Mouse (Mus musculus) hindbrain, embryonic 16.5 days (tissue): ENCODE results near the gene Piwil4. TPM values are rescaled to one million over a fixed set of nuclear protein-coding genes. Genes with fewer than 3 reads are reported as not detected.

Experiments used
- ATAC-seq: fragments of 200-750 bp; cut with Nextera tagmentation; 2 replicates; pipeline ENCODE4 v1.8.0; 2017; ENCODE audit warnings: moderate TSS enrichment, moderate library complexity
- H3K27ac ChIP-seq: fragments of 300-500 bp; sonication (generic); 2 replicates; pipeline ENCODE4 v1.5.1; 2014; ENCODE audit warnings: low read depth, mild to moderate bottlenecking, control low read depth, low read length, moderate library complexity
- H3K27me3 ChIP-seq: fragments of 300-500 bp; sonication (generic); replicated peaks from 2 replicates; pipeline ENCODE4 v1.6.1; 2014; ENCODE audit warnings: low read length; ENCODE audit not compliant: control insufficient read depth, insufficient read depth
- H3K36me3 ChIP-seq: fragments of 300-500 bp; sonication (generic); 2 replicates; pipeline ENCODE4 v1.6.1; 2014; ENCODE audit warnings: mild to moderate bottlenecking, low read length, moderate library complexity, mixed read lengths; ENCODE audit not compliant: control insufficient read depth, insufficient read depth
- H3K4me1 ChIP-seq: fragments of 300-500 bp; sonication (generic); 2 replicates; pipeline ENCODE4 v1.6.1; 2014; ENCODE audit warnings: low read depth, low read length; ENCODE audit not compliant: control insufficient read depth, insufficient read depth
- H3K4me2 ChIP-seq: fragments of 300-500 bp; sonication (generic); 2 replicates; pipeline ENCODE4 v1.6.1; 2014; ENCODE audit warnings: mild to moderate bottlenecking, low read length, control low read depth, moderate library complexity
- H3K4me3 ChIP-seq: fragments of 300-500 bp; sonication (generic); 2 replicates; pipeline ENCODE4 v1.5.1; 2014; ENCODE audit warnings: mild to moderate bottlenecking, low read length, control low read depth, moderate library complexity
- H3K9ac ChIP-seq: fragments of 300-500 bp; sonication (generic); 2 replicates; pipeline ENCODE4 v1.6.1; 2014; ENCODE audit warnings: low read depth, mild to moderate bottlenecking, control low read depth, low read length, moderate library complexity
- H3K9me3 ChIP-seq: fragments of 300-500 bp; sonication (generic); 2 replicates; pipeline ENCODE4 v1.6.1; 2014; ENCODE audit warnings: mild to moderate bottlenecking, low read length, moderate library complexity; ENCODE audit not compliant: control insufficient read depth
- WGBS: fragments of 180-500 bp; shearing (Covaris S2); extraction: QIAGEN DNeasy Blood & Tissue Kit; methylation state at CpG from one replicate; pipeline ENCODE4 v1.1.7; 2014; 5-methylcytosine and 5-hydroxymethylcytosine counted together
- polyA plus RNA-seq: library from polyadenylated mRNA; unstranded; fragments of >200 nt; fragmentation: Nextera tagmentation; extraction: Ambion mirVana; gene quantifications from 2 replicates; pipeline ENCODE4 v1.2.1, GENCODE M21; 2015

Gene Piwil4
- polyA plus RNA-seq: 0.40 TPM in 2 replicates

DNA sequence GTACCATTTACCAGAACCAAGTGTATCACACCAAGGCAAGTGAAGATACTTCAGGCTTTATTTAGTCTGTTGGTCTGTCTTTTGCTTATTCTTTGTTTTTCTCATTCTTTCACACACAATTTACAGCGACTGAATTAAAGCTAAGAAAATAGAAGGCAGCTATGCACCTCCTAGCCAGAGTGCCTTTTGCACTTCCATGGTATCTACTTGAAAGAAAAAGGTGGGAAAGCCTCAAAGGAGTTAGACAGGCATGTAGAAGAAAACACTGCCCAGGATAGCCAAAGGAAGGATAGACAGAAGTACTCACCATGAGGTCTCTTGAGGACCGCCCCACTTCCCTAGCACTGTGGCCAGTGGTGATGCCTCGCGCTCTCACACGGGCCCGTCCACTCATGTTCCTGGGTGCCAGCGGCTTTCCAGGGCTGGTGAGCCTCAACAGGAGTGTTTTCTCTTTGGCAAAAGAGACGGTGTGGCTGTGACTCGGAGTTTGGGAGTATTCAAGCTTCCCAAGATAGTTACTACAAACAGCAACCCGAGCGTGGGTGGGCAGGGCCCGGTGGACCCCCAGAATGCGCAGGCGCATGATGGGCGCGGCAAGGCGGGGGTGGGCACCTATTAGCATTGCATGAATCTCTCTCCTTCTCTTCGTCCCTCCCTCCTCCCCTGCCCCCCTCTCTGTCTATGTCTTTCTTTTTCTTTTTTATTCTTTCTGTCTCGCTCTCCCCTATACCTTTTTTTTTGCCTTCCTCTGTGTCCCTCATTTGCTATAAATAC lies at the start of gene Piwil4:
Gene Piwil4, minus strand, starts transcription at position 583 of the 774 bp plus-strand sequence.
- Histone ChIP-seq H3K4me2 (no peak within 1 kb of the TSS), H3K9me3 (no peaks in the 10 kb centered on the region), H3K9ac (no peak within 1 kb of the TSS), H3K27me3 (no peaks in the 10 kb centered on the region), H3K27ac (no peak within 1 kb of the TSS), H3K4me3 (no peak within 1 kb of the TSS), H3K4me1 (no peaks in the 10 kb centered on the region), H3K36me3 (no peaks in the 10 kb centered on the region)
- WGBS: 91% methylated on average over 19 of the region's 19 CpGs
- ATAC-seq: no peak

GRCm38 (mm10) chr9:14787356-14787755 lies 46.8 kb upstream of the Piwil4 start:
- Histone ChIP-seq H3K4me3 (no peak overlapping the region), H3K27ac (no peak overlapping the region), H3K4me2 (no peak overlapping the region), H3K9ac (no peak overlapping the region), H3K9me3 (no peaks in the 10 kb centered on the region), H3K36me3 (peaks cover 3% of the 10 kb centered on the region; the same call in 1 of the 2 replicates), H3K4me1 (peaks cover 9% of the 10 kb centered on the region), H3K27me3 (no peaks in the 10 kb centered on the region)
- WGBS: 93% methylated on average over 6 of the region's 6 CpGs
- ATAC-seq: no peak

GRCm38 (mm10) chr9:14784039-14785002 lies 43.8 kb upstream of the Piwil4 start, which contains the start of the genes Mre11a and Ankrd49:
Gene Mre11a (plus strand): TSS chr9:14784654.
Gene Ankrd49 (minus strand): TSS chr9:14784856.
- peak within 1 kb of the TSS; percentile 68 for H3K4me2 ChIP-seq
- no peaks in the 10 kb centered on the region for H3K9me3 ChIP-seq
- ATAC-seq: peak; percentile 100
- H3K27me3 ChIP-seq: no peaks in the 10 kb centered on the region
- H3K9ac ChIP-seq: peak within 1 kb of the TSS; percentile 88
- WGBS: under 1% methylated on average over 62 of the region's 62 CpGs
- H3K36me3 ChIP-seq: peaks cover 13% of the 10 kb centered on the region
- H3K4me1 ChIP-seq: peaks cover 9% of the 10 kb centered on the region
- peak within 1 kb of the TSS; percentile 98 for H3K27ac ChIP-seq
- H3K4me3 ChIP-seq: peak within 1 kb of the TSS; percentile 64

GRCm38 (mm10) chr9:14778341-14778740 lies 37.8 kb upstream of the Piwil4 start:
- H3K4me3 ChIP-seq: no peak overlapping the region
- H3K27ac ChIP-seq: no peak overlapping the region
- H3K9ac ChIP-seq: no peak overlapping the region
- H3K9me3 ChIP-seq: no peaks in the 10 kb centered on the region
- WGBS: 41% methylated on average over 13 of the region's 13 CpGs
- H3K27me3 ChIP-seq: no peaks in the 10 kb centered on the region
- no peak overlapping the region for H3K4me2 ChIP-seq
- peaks cover 13% of the 10 kb centered on the region; the same call in 1 of the 2 replicates for H3K36me3 ChIP-seq
- H3K4me1 ChIP-seq: no peaks in the 10 kb centered on the region
- no peak for ATAC-seq

- no peak for ATAC-seq
- H3K4me1 ChIP-seq: no peaks in the 10 kb centered on the region; the same call in 1 of the 2 replicates
- H3K9ac ChIP-seq: no peak overlapping the region
- no peak overlapping the region for H3K4me2 ChIP-seq
- no peaks in the 10 kb centered on the region for H3K36me3 ChIP-seq
- no peak overlapping the region for H3K4me3 ChIP-seq
- H3K27me3 ChIP-seq: no peaks in the 10 kb centered on the region
- no peak overlapping the region for H3K27ac ChIP-seq
- H3K9me3 ChIP-seq: no peaks in the 10 kb centered on the region
- 40% methylated on average over 2 of the region's 2 CpGs for WGBS
Observed at GRCm38 (mm10) chr9:14773813-14774212, 33.3 kb upstream of the Piwil4 start.

DNA sequence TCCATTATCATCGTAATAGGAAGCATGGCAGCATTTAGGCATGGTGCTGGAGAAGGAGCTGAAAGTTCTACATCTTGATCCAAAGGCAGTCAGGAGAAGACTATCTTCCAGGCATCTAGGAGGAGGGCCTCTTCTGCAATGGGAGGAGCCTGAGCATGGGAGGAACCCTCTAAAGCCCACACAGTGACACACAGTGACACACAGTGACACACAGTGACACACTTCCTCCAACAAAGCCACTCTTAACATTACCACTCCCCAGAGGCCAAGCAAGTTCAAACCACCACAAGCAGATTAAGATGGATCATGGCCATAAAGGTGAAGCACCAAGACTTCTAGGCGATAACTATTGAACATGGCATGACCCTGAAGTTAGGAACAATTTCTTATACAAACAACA lies 31.5 kb upstream of the Piwil4 start:
- Histone ChIP-seq H3K9me3 (no peaks in the 10 kb centered on the region), H3K4me3 (no peak overlapping the region), H3K9ac (no peak overlapping the region), H3K4me2 (no peak overlapping the region), H3K27me3 (no peaks in the 10 kb centered on the region), H3K4me1 (no peaks in the 10 kb centered on the region; the same call in 1 of the 2 replicates), H3K27ac (no peak overlapping the region), H3K36me3 (no peaks in the 10 kb centered on the region)
- 96% methylated on average over 2 of the region's 2 CpGs for WGBS
- ATAC-seq: no peak

DNA sequence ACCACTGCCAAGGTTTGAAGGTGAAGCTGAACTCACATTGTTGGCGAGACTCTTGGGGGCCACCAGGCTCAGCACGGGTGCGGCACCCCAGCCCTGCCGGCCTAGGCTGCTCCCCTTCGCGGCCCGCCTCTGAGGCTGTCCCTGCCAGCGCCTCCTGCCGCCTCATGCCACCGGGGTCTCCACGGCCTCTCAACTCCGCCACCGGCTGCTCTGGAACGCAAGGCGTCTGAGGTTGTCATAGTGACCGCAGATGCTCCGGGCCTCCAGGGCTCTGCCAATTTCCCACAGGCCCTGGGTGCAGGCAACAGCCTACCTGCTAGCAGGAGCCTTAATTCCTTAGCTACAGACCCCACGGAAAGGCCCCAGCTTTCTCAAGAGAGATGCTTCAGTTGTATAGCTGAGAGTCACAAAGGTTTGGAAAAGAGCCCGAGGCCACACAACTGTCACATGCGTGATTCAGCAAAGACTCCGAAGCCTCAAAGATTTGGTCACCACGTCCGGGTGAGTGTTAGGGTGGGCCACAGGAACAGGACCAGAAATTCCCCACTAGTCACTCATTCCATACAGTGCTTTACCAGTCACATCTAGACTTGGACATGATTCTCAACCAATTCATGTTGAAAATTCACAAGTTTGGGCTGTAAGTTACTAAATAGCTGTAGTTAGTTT lies 30.4 kb upstream of the Piwil4 start, which contains the start of gene 1700012B09Rik:
Gene 1700012B09Rik, minus strand, starts transcription at position 228 of the 669 bp plus-strand sequence.
- WGBS: 20% methylated on average over 23 of the region's 23 CpGs
- peak; percentile 60 for ATAC-seq
- no peaks in the 10 kb centered on the region for H3K9me3 ChIP-seq
- peak within 1 kb of the TSS; percentile 9; the same call in 1 of the 2 replicates for H3K9ac ChIP-seq
- no peaks in the 10 kb centered on the region for H3K27me3 ChIP-seq
- no peaks in the 10 kb centered on the region for H3K36me3 ChIP-seq
- H3K4me1 ChIP-seq: no peaks in the 10 kb centered on the region; the same call in 1 of the 2 replicates
- H3K4me2 ChIP-seq: peak within 1 kb of the TSS; percentile 43
- H3K4me3 ChIP-seq: no peak within 1 kb of the TSS; the same call in 1 of the 2 replicates
- H3K27ac ChIP-seq: no peak within 1 kb of the TSS

GRCm38 (mm10) chr9:14769811-14770210 lies 29.3 kb upstream of the Piwil4 start:
- H3K9ac ChIP-seq: no peak overlapping the region
- no peaks in the 10 kb centered on the region; the same call in 1 of the 2 replicates for H3K4me1 ChIP-seq
- 44% methylated on average over 6 of the region's 6 CpGs for WGBS

More at GRCm38 (mm10) chr9:14769811-14770210, 29.3 kb upstream of the Piwil4 start:
- Histone ChIP-seq H3K27ac (no peak overlapping the region), H3K27me3 (no peaks in the 10 kb centered on the region), H3K4me2 (no peak overlapping the region), H3K9me3 (no peaks in the 10 kb centered on the region), H3K36me3 (no peaks in the 10 kb centered on the region), H3K4me3 (no peak overlapping the region)
- no peak for ATAC-seq
